Mouse (Mus musculus): ENCODE measurements around the gene Gdpd2.
A peak's percentile ranks its signal among the peaks of the same experiment; 100 is the strongest.

Gdpd2 gene

GRCm38 (mm10) chrX:100729665-100730188 lies at the start of gene Gdpd2:
TSS of gene Gdpd2 (plus strand) at chrX:100729873.
- DNase-seq (ENCODE audit: low read depth, low spot score) = peak; percentile 13

- no peak for DNase-seq (ENCODE audit: low read depth, low spot score)
These were observed 43.1 kb upstream of the Gdpd2 start for GRCm38 (mm10) chrX:100686527-100686926.

GRCm38 (mm10) chrX:100687360-100688032 lies 42.2 kb upstream of the Gdpd2 start:
- DNase-seq (ENCODE audit: low read depth, low spot score) = no peak

GRCm38 (mm10) chrX:100688033-100688370 lies 41.7 kb upstream of the Gdpd2 start:
- no peak for DNase-seq (ENCODE audit: low read depth, low spot score)

- DNase-seq (ENCODE audit: low read depth, low spot score) = no peak
These were observed 32.9 kb upstream of the Gdpd2 start for GRCm38 (mm10) chrX:100696776-100697175.

- DNase-seq (ENCODE audit: low read depth, low spot score) = no peak
These were observed 21.6 kb upstream of the Gdpd2 start for GRCm38 (mm10) chrX:100708032-100708431.

- DNase-seq (ENCODE audit: low read depth, low spot score) = no peak
These were observed 13.5 kb upstream of the Gdpd2 start for GRCm38 (mm10) chrX:100716173-100716572.

- no peak for DNase-seq (ENCODE audit: low read depth, low spot score)
These were observed 726 bp upstream of the Gdpd2 start for GRCm38 (mm10) chrX:100728947-100729346.

GRCm38 (mm10) chrX:100730266-100730665 lies 593 bp downstream of the Gdpd2 start:
- DNase-seq (ENCODE audit: low read depth, low spot score) = no peak

- DNase-seq (ENCODE audit: low read depth, low spot score) = no peak
These were observed 4.7 kb downstream of the Gdpd2 start for GRCm38 (mm10) chrX:100734359-100734758.

- DNase-seq (ENCODE audit: low read depth, low spot score) = peak; percentile 8
These were observed 9.2 kb downstream of the Gdpd2 start for GRCm38 (mm10) chrX:100738918-100739317.

- no peak for DNase-seq (ENCODE audit: low read depth, low spot score)
These were observed 9.8 kb downstream of the Gdpd2 start for GRCm38 (mm10) chrX:100739443-100739842.

- DNase-seq (ENCODE audit: low read depth, low spot score) = no peak
These were observed 11.1 kb downstream of the Gdpd2 start for GRCm38 (mm10) chrX:100740785-100741184.

- DNase-seq (ENCODE audit: low read depth, low spot score) = peak; percentile 13
These were observed 12.3 kb downstream of the Gdpd2 start for GRCm38 (mm10) chrX:100741940-100742339.

GRCm38 (mm10) chrX:100765855-100766254 lies 36.2 kb downstream of the Gdpd2 start:
- no peak for DNase-seq (ENCODE audit: low read depth, low spot score)

GRCm38 (mm10) chrX:100767181-100767884 lies 37.7 kb downstream of the Gdpd2 start, which contains the start of gene Dlg3:
TSS of gene Dlg3 (plus strand) at chrX:100767722.
- no peak for DNase-seq (ENCODE audit: low read depth, low spot score)

GRCm38 (mm10) chrX:100767885-100768626 lies 38.4 kb downstream of the Gdpd2 start:
- no peak for DNase-seq (ENCODE audit: low read depth, low spot score)

- no peak for DNase-seq (ENCODE audit: low read depth, low spot score)
These were observed 39.6 kb downstream of the Gdpd2 start for GRCm38 (mm10) chrX:100769281-100769680.

- no peak for DNase-seq (ENCODE audit: low read depth, low spot score)
These were observed 44.7 kb downstream of the Gdpd2 start for GRCm38 (mm10) chrX:100774341-100774811.

- no peak for DNase-seq (ENCODE audit: low read depth, low spot score)
These were observed 45.7 kb downstream of the Gdpd2 start for GRCm38 (mm10) chrX:100775405-100775804.

GRCm38 (mm10) chrX:100776494-100776893 lies 46.8 kb downstream of the Gdpd2 start:
- no peak for DNase-seq (ENCODE audit: low read depth, low spot score)

Data from retina, adult 2 months (tissue).